Mouse (Mus musculus): ENCODE measurements around the gene Alyref.
"Not testable (repeated sequence)": the region's sequence is repeated elsewhere in the genome, so short reads cannot be mapped to it uniquely, and the experiment has no call there.

Gene Alyref

DNA sequence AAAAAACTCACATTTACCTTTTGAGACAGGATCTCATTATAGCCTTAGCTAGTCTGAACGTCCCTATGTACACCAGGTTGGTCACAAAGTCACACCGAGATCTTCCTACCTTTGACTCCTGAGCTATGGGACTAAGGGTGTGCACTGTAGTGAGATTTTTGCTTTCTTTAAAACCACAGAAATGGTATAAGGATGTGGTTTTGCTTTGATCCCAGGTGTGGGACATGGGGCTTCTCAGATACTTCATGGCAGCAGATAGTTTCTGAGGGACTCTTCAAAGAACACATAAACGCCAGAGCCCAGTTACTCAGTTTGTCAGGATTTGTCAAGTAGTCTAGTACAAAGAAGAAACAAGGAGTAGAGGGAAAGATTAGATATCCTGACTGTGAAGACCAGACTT lies 2.6 kb upstream of the Alyref start:
- no peak for DNase-seq (ENCODE audit: low spot score)

DNA sequence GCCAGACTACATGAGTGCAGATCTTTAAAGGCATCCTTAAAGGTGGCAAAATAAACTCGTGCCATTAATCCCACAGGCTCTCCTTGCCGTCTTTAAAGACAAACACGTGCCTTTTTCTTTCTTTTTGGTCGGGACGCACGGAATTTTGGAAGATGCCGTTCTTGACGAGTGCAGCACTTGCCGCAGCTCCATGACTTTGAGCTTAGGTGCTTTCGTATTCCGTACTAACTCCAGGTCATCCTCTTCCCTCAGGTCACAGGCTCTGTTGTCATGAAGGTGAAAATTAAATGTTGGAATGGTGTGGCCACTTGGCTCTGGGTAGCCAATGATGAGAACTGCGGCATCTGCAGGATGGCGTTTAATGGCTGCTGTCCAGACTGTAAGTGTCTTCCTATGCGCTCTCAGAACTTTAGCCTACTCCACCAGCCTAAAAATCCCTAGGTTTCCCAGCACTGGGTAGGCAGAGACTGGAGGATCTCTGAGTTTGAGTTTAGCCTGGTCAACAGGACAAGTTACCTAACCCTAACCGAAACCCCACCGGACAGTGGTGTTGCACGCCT lies 905 bp upstream of the Alyref start:
- no peak for DNase-seq (ENCODE audit: low spot score)

DNA sequence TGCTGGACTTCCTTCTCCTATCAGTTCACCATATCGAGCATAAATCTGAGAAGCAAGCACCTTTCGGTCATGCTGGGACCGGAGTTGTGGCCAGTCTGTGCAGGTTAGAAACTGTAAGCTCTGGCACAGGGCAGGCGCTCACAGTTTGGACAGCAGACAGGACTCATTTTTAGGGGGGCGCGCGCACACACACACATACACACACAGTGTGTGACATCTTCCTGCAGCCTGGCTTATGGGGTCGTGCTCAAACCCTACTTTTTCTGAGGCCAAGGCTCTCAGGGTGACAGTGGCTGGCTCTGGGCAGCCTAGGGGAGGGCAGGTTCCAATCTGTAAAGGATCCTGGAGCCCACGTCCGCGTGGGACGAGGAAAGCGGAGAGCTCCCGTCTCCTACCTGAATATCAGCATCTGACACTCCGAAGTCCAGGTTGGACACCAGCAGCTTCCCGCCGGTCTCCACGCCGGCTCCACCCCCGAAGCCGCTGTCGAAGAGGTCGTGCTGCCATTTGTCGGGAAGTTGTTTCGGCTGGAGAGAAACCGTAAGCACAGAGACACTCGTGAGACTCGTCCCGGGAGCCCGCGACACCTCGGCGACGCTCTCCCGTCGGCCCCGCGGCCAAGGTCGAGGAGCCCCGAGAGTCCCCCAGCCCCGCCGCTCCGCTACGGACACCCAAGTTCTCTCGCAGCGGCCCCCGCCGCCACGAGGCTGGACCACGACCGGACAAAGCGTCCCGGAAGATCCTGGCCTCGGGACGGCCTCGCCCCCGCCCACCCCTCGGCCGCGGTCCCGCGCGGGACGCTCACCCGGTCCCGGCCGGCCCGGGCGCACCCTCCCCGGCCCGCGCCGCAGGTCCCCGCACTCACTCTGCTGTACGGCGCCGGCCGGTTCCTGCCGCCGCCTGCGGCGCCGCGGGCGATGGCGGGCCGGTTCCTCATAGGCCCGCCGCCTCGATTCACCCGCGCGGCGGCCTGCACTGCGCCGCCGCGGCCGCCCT lies 627 bp downstream of the Alyref start:
- DNase-seq (ENCODE audit: low spot score) = no peak

DNA sequence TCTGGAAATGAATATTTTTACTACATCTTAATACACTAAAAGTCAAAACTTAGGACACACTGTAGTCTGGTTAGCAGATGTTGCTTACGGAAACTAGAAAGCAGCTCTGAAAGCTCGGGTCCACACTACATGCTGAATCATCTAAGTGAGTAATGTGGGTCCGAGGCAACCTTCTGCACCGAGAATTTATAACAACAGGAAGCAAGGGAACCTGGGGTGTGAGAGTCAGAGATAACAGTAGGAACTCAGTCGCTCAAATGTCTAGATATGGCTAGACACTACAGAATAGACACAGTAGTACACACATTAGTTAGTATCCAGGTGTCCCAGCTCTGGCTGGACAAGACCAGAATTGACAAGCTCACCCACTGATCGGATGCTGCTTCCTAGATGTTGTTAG lies 9.6 kb downstream of the Alyref start:
- DNase-seq (ENCODE audit: low spot score) = no peak

DNA sequence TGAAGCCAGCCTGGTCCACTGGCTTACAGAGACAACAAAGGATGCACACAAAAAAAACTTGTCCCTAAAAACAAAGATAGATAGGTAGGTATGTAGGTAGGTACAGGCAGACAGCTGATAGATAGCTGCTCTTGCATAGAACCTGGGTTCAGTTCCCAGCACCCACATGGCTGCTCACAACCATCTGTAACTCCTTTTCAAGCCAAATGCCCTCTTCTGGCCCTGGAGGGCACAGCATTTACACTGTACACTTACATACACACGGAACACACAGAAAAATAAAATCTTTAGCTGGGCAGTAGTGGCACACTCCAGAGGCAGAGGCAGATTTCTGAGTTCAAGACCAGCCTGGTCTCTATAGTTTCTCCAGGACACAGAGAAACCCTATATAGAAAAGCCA lies 14.2 kb downstream of the Alyref start:
- no peak for DNase-seq (ENCODE audit: low spot score)

- not testable (repeated sequence) for DNase-seq (ENCODE audit: low spot score)
Observed at GRCm38 (mm10) chr11:120582982-120583293, 15.2 kb downstream of the Alyref start.

- DNase-seq (ENCODE audit: low spot score) = no peak
Observed at GRCm38 (mm10) chr11:120582268-120582981, 15.7 kb downstream of the Alyref start.

DNA sequence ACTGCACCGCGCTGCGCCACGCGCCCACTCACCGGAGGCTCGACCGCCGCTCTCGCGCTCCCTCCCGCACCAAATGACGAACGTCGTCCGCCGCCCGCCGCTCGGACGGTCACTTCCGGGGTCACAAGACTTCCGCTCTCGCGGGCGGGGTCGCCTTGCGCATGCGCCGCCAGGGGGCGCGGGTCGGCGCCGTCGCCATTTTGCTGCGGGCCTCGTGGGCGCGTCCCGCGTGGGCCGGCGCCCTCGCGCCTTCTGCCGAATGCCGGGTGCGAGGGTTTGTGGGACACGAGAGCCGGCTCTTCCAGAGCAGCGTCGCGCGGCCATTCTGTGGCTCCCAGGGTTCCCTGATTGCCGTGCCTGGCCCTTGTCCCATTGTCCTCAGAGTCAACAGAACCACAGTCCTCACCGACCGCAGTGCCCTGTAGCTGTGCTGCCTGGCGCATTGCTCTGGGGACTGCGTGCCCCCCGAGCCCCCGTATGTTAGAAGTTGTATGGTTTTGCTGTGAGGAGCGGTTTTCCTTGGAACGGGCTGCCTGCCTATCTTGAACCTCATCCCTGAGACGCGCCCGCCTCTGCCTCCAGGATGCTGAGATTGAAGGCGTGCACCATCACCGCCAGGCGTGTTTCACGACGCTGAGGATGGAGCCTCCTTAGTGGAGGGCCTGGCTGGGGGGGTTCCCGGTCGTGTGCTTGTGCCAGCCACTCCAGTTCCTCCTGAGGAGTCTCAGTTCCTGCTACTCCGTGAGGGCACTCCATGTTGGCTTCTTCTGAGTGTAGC lies 16.5 kb downstream of the Alyref start, which contains the start of gene Arhgdia:
TSS of gene Arhgdia (minus strand) at position 135 of the 778 bp plus-strand sequence.
- peak; percentile 88 for DNase-seq (ENCODE audit: low spot score)

DNA sequence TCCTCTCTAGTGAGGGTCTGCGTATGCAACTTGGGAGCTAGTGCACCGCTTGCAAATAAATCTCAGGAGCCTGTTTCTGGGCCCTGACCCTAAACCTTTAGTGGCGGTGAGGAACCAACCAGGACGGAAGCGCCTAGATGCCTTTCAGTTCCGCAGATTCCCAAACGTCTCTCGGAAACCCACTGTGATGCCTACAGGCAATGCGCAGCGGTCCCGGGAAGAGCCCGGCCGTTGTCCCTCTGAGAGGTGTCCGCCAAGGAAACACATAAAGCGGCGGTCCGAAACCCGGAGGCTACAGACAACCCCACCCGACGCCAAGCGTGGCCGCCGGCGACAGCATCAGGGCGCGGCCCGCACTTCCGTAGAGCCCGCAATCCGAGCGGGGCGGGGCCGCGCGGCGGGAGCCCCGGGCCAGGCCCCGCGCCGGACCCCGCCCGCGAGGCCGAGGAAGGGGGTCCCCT lies 17.3 kb downstream of the Alyref start:
- peak; percentile 45 for DNase-seq (ENCODE audit: low spot score)

DNA sequence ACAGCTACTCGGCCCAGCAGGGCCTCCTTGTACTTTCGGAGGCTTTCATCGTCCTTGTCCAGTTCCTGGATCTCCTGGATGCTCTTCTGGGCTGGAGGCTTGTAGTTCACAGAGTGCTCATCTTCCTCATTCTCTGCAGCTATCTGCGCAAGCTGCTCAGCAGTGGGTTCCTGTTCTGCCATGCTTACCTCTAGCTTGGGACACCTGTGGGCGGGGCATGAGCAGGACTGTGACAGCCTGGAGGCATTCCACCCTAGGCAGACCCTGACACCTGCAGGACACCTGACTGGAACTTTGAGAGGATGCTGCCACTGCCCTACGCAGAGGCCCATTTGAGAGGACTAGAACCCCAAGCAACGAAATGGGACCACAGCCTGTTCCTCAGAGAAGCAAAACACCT lies 18.0 kb downstream of the Alyref start:
- peak; percentile 24 for DNase-seq (ENCODE audit: low spot score)

DNA sequence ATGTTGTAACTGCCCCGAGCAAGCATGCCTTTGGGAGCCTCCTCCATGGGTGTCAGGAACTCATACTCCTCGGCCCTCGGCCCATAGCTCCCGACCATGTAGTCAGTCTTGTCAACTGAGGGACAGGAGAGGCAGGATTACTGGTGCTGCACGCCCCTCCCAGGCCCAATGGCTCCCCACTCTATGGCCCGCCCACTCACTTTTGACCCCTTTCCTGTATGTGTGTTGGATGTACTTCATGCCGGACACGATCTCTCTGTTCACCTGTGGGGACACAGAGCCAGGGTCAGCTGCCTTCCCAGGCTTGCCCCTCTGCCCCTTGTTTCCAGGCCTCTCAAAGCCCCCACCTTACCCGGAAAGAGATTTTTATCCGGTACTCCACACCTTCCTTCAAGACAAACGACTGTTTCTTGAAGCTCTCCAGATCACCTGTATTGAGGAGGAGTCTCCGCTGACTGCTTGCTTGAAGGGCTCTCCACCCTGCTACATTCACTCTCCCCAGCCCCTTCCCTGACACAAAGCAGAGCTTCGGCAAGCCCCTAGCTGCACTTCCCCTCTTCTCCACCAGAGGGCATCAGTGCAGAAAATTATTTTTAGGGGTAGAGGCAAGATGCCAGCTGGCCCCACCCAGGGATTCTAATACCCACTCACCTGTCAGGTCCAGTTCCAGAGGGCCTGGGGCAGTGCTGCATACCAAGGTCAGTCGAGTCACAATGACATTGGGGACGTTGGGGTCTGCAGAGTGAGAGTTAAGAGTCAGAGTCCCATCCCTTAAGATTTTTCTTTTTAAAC lies 18.7 kb downstream of the Alyref start:
- peak; percentile 71 for DNase-seq (ENCODE audit: low spot score)

DNA sequence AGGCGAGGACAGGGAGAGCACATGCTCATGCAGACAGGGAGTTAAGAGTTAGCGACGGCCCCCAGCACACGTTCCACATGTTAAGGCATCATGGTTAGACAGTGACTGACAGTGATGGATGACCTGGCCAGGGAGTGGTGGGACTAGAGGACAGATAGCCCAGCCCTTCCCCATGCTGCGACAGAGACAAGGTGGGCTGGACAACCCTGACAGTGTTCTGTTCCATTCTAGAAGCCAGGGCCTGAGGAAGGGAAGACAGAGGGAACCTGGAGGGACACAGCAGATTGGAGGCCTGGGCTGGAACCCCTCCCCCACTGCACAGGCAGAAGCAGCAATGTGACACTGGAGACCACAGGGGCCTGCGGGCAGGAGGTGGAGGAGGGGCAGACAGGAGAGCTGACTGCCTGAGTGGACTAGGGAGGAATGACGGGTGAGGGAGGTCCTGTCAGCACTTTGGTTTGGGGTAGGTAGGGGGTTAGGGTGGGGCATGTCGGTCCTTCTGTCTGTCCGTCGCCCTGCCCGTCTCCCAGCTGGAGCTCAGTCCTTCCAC lies 19.4 kb downstream of the Alyref start:
- no peak for DNase-seq (ENCODE audit: low spot score)

DNA sequence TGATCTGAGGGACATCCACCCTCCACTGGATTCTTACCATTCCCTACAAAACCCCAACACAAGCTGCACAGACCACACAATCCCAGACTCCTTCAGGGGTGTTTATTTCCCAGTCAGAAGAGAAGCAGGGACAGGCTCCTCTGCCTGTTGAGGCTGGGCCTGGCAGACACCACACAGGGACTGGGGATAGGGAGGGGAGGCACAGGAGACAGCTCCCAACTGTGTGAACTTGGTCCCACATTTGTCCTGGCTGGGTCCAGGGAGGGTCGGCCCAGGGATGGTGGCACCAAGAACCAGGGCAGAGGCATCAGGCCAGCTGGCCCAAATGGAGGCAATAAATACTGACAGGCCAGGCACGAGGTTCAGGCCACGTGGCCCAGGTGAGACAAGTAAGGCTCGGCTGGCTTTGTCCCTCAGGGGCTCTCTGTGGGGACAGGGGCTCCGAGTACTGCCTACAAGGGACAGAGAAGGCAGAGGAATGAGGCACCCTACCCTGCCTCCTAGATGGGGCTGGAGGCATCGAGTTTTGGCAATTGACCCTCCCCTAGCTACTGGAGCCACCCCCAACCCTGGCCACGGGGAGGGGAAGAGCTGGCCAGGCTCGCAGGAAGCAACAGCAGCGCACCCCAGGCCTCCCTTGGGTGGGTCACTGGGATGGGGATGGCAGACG lies 20.0 kb downstream of the Alyref start:
- no peak for DNase-seq (ENCODE audit: low spot score)

GRCm38 (mm10) chr11:120577211-120578023 lies 20.7 kb downstream of the Alyref start:
- no peak for DNase-seq (ENCODE audit: low spot score)

DNA sequence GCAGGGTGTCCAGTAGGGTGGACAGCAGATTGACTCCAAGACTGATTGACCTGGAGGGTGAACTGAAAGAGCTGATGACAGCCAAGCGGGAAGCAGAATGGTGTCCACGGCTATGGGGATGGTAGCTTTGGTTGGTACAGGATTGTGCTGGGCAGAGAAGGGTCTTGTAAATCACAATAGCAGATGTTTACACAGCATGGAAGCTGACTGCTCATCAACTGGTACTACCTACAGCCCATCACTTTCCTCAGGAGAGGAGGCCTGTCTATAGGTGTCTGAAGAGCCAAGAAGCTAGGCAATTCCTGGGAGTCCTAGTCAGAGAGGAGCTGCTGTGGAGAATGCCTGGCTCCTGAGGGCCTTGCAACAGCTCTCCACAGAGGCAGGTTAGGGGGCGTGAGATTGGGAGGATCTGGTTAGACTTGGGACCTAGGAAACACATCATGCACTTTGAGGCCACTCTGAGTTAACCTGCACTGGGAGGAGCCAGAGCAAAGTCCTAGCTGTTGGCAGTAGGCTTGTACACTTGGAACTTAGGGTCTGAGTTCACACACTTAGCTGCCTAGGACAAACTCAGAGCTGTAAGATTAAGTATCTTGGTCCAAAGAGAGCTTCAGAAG lies 21.7 kb downstream of the Alyref start:
- no peak for DNase-seq (ENCODE audit: low spot score)

DNA sequence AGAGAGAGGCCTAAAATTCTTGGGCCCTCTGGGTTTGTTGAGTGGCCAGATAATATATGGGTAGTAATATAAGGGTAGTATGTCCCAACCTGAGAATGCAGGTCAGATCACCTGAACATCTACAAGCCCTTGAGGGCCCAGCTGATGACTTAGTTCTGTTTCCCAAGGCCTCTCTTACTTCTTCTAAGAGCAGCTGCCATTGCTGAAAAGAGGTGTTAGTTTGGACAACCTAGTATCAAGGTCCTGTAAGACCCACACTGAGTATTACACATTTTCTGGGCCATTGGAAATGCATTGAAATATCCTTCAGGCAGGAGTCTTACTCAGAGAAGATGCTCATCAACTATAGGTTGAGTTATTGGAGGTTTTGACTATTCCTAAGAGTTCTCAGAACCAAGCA lies 22.2 kb downstream of the Alyref start:
- no peak for DNase-seq (ENCODE audit: low spot score)

DNA sequence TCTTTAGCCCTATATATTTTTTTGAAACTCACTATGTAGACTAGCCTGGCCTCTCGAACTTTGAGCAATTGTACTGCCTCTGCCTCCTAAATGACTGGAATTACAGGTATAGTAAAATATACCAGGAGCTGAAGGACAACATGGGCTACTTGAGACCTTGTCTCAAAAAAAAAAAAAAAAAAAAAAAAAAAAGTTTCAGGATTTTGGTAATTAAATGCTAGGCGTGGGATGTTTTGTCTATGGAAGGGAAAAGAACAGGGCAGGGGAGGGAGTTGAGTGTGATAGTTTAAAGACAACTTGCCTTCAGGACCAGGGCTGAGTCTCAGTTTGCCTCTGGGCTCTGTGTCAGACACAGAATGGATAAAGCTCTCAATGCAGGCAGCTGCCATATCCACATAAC lies 23.1 kb downstream of the Alyref start:
- no peak for DNase-seq (ENCODE audit: low spot score)

DNA sequence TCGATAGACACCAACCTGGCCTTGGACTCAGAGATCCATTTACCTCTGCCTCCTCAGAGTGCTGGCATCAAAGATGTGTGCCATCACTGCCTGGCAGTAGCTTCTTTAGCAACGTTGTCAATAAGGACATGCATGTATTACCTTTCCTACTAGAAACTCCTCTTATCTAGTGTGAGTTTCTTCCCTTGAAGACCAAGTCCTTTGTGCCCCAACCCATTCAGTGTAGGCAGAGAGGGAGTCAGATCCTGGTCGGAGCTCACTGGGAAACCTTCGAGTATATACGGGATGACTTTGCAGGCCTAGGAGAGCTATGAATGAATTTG lies 23.9 kb downstream of the Alyref start:
- no peak for DNase-seq (ENCODE audit: low spot score)

DNA sequence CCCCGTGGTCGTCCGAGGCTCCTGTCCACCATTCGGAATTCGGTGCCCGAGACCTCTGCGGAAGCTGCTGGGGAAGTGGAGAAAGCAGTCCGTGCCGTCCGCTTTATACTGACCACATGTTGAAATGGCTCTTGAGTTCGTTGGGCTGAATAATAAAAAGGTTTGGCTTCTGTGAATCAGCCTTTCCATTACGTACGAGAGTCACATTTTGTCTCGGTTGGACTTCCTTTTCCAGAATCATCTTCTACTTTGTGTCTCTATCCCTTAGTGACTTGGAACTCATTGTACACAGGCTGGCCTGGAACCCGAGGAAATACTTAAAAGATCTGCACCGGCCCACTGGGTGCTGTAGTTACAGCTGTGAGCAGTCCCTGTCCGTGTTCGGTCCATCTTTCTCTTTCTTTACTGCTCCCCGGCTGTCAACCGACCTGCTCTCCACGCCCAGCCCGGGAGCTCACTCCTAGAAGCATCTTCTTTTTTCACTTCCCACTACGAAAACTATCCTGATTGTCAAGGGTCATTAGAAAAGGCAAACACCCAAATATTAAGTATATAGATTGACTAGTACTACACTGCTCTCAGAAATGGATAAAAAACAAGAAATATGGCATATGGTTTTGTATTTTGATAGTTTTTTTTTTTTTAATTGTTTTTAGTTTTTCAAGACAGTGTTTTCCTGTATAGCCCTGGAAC lies 24.4 kb downstream of the Alyref start:
- DNase-seq (ENCODE audit: low spot score) = no peak

All from urinary bladder, postnatal 25 days (tissue).